Mouse (Mus musculus): ENCODE data around the gene Ccdc146. TPM values are rescaled to one million over a fixed set of nuclear protein-coding genes. Genes with fewer than 3 reads are reported as not detected.

The Ccdc146 gene
- polyA plus RNA-seq, 1 experiment from 2014 or later = 0.23 TPM

- Histone ChIP-seq H3K4me1 (replicated peaks; ENCODE audit: control insufficient read depth, insufficient read depth, low read length) (peaks cover 2% of the 10 kb centered on the region; the same call in 1 of the 2 replicates), H3K36me3 (ENCODE audit: control insufficient read depth, insufficient read depth) (no peaks in the 10 kb centered on the region), H3K9ac (replicated peaks; ENCODE audit: low read depth, low read length) (no peak overlapping the region), H3K27ac (ENCODE audit: low read length) (no peak overlapping the region), H3K9me3 (ENCODE audit: control insufficient read depth, low read length) (no peaks in the 10 kb centered on the region), H3K4me3 (replicated peaks; ENCODE audit: low read length) (no peak overlapping the region), H3K27me3 (replicated peaks; ENCODE audit: control insufficient read depth, insufficient read depth, low read length) (no peaks in the 10 kb centered on the region), H3K4me2 (ENCODE audit: low read length) (no peak overlapping the region)
- ATAC-seq = no peak
- WGBS = 36% methylated on average over 12 of the region's 13 CpGs
These were observed 32.7 kb downstream of the Ccdc146 start for GRCm38 (mm10) chr5:21391616-21392384.

GRCm38 (mm10) chr5:21388855-21389254 lies 35.6 kb downstream of the Ccdc146 start:
- no peaks in the 10 kb centered on the region; the same call in 1 of the 2 replicates for H3K4me1 ChIP-seq (replicated peaks; ENCODE audit: control insufficient read depth, insufficient read depth, low read length)
- ATAC-seq = no peak
- WGBS = 91% methylated on average over 4 of the region's 4 CpGs
- H3K9ac ChIP-seq (replicated peaks; ENCODE audit: low read depth, low read length) = no peak overlapping the region
- H3K9me3 ChIP-seq (ENCODE audit: control insufficient read depth, low read length) = no peaks in the 10 kb centered on the region
- no peaks in the 10 kb centered on the region for H3K27me3 ChIP-seq (replicated peaks; ENCODE audit: control insufficient read depth, insufficient read depth, low read length)
- no peak overlapping the region for H3K4me2 ChIP-seq (ENCODE audit: low read length)
- H3K4me3 ChIP-seq (replicated peaks; ENCODE audit: low read length) = no peak overlapping the region
- H3K27ac ChIP-seq (ENCODE audit: low read length) = no peak overlapping the region
- H3K36me3 ChIP-seq (ENCODE audit: control insufficient read depth, insufficient read depth) = no peaks in the 10 kb centered on the region

GRCm38 (mm10) chr5:21387340-21387739 lies 37.1 kb downstream of the Ccdc146 start:
- H3K4me2 ChIP-seq (ENCODE audit: low read length) = no peak overlapping the region
- no peak overlapping the region for H3K9ac ChIP-seq (replicated peaks; ENCODE audit: low read depth, low read length)
- H3K27ac ChIP-seq (ENCODE audit: low read length) = no peak overlapping the region
- no peak overlapping the region for H3K4me3 ChIP-seq (replicated peaks; ENCODE audit: low read length)
- H3K4me1 ChIP-seq (replicated peaks; ENCODE audit: control insufficient read depth, insufficient read depth, low read length) = no peaks in the 10 kb centered on the region; the same call in 1 of the 2 replicates
- H3K27me3 ChIP-seq (replicated peaks; ENCODE audit: control insufficient read depth, insufficient read depth, low read length) = no peaks in the 10 kb centered on the region
- H3K36me3 ChIP-seq (ENCODE audit: control insufficient read depth, insufficient read depth) = no peaks in the 10 kb centered on the region
- no peak for ATAC-seq
- no peaks in the 10 kb centered on the region for H3K9me3 ChIP-seq (ENCODE audit: control insufficient read depth, low read length)

GRCm38 (mm10) chr5:21386432-21386831 lies 38.0 kb downstream of the Ccdc146 start:
- Histone ChIP-seq H3K9ac (replicated peaks; ENCODE audit: low read depth, low read length) (no peak overlapping the region), H3K4me2 (ENCODE audit: low read length) (no peak overlapping the region), H3K36me3 (ENCODE audit: control insufficient read depth, insufficient read depth) (no peaks in the 10 kb centered on the region), H3K4me3 (replicated peaks; ENCODE audit: low read length) (no peak overlapping the region), H3K27me3 (replicated peaks; ENCODE audit: control insufficient read depth, insufficient read depth, low read length) (no peaks in the 10 kb centered on the region), H3K27ac (ENCODE audit: low read length) (no peak overlapping the region), H3K4me1 (replicated peaks; ENCODE audit: control insufficient read depth, insufficient read depth, low read length) (no peaks in the 10 kb centered on the region), H3K9me3 (ENCODE audit: control insufficient read depth, low read length) (no peaks in the 10 kb centered on the region)
- 95% methylated on average over 4 of the region's 4 CpGs for WGBS
- ATAC-seq = no peak

GRCm38 (mm10) chr5:21384976-21385375 lies 39.5 kb downstream of the Ccdc146 start:
- Histone ChIP-seq H3K9ac (replicated peaks; ENCODE audit: low read depth, low read length) (no peak overlapping the region), H3K4me3 (replicated peaks; ENCODE audit: low read length) (no peak overlapping the region), H3K4me1 (replicated peaks; ENCODE audit: control insufficient read depth, insufficient read depth, low read length) (no peaks in the 10 kb centered on the region), H3K9me3 (ENCODE audit: control insufficient read depth, low read length) (no peaks in the 10 kb centered on the region), H3K27me3 (replicated peaks; ENCODE audit: control insufficient read depth, insufficient read depth, low read length) (no peaks in the 10 kb centered on the region), H3K4me2 (ENCODE audit: low read length) (no peak overlapping the region), H3K27ac (ENCODE audit: low read length) (no peak overlapping the region), H3K36me3 (ENCODE audit: control insufficient read depth, insufficient read depth) (no peaks in the 10 kb centered on the region)
- WGBS = 91% methylated on average over 9 of the region's 9 CpGs
- ATAC-seq = no peak

GRCm38 (mm10) chr5:21384252-21384960 lies 40.1 kb downstream of the Ccdc146 start:
- H3K4me2 ChIP-seq (ENCODE audit: low read length) = no peak overlapping the region
- no peaks in the 10 kb centered on the region for H3K36me3 ChIP-seq (ENCODE audit: control insufficient read depth, insufficient read depth)
- no peaks in the 10 kb centered on the region for H3K4me1 ChIP-seq (replicated peaks; ENCODE audit: control insufficient read depth, insufficient read depth, low read length)
- WGBS = 82% methylated on average over 13 of the region's 13 CpGs
- no peaks in the 10 kb centered on the region for H3K27me3 ChIP-seq (replicated peaks; ENCODE audit: control insufficient read depth, insufficient read depth, low read length)
- ATAC-seq = no peak
- no peak overlapping the region for H3K4me3 ChIP-seq (replicated peaks; ENCODE audit: low read length)
- no peak overlapping the region for H3K9ac ChIP-seq (replicated peaks; ENCODE audit: low read depth, low read length)
- H3K9me3 ChIP-seq (ENCODE audit: control insufficient read depth, low read length) = no peaks in the 10 kb centered on the region
- H3K27ac ChIP-seq (ENCODE audit: low read length) = no peak overlapping the region

- WGBS = 54% methylated on average over 14 of the region's 14 CpGs
- no peak for ATAC-seq
- H3K4me1 ChIP-seq (replicated peaks; ENCODE audit: control insufficient read depth, insufficient read depth, low read length) = no peaks in the 10 kb centered on the region
- no peak overlapping the region for H3K27ac ChIP-seq (ENCODE audit: low read length)
- H3K4me3 ChIP-seq (replicated peaks; ENCODE audit: low read length) = no peak overlapping the region
- H3K9me3 ChIP-seq (ENCODE audit: control insufficient read depth, low read length) = no peaks in the 10 kb centered on the region
- no peak overlapping the region for H3K4me2 ChIP-seq (ENCODE audit: low read length)
- no peaks in the 10 kb centered on the region for H3K36me3 ChIP-seq (ENCODE audit: control insufficient read depth, insufficient read depth)
- no peak overlapping the region for H3K9ac ChIP-seq (replicated peaks; ENCODE audit: low read depth, low read length)
- H3K27me3 ChIP-seq (replicated peaks; ENCODE audit: control insufficient read depth, insufficient read depth, low read length) = no peaks in the 10 kb centered on the region
These were observed 40.9 kb downstream of the Ccdc146 start for GRCm38 (mm10) chr5:21383392-21384251.

GRCm38 (mm10) chr5:21382678-21383077 lies 41.8 kb downstream of the Ccdc146 start:
- no peak for ATAC-seq
- 70% methylated on average over 6 of the region's 6 CpGs for WGBS
- H3K9ac ChIP-seq (replicated peaks; ENCODE audit: low read depth, low read length) = no peak overlapping the region

GRCm38 (mm10) chr5:21381986-21382385 lies 42.5 kb downstream of the Ccdc146 start:
- Histone ChIP-seq H3K9ac (replicated peaks; ENCODE audit: low read depth, low read length) (no peak overlapping the region), H3K4me3 (replicated peaks; ENCODE audit: low read length) (no peak overlapping the region), H3K4me2 (ENCODE audit: low read length) (no peak overlapping the region), H3K27ac (ENCODE audit: low read length) (no peak overlapping the region), H3K4me1 (replicated peaks; ENCODE audit: control insufficient read depth, insufficient read depth, low read length) (no peaks in the 10 kb centered on the region), H3K36me3 (ENCODE audit: control insufficient read depth, insufficient read depth) (no peaks in the 10 kb centered on the region), H3K9me3 (ENCODE audit: control insufficient read depth, low read length) (no peaks in the 10 kb centered on the region), H3K27me3 (replicated peaks; ENCODE audit: control insufficient read depth, insufficient read depth, low read length) (no peaks in the 10 kb centered on the region)
- no peak for ATAC-seq
- WGBS = 79% methylated on average over 6 of the region's 6 CpGs

More at GRCm38 (mm10) chr5:21382678-21383077, 41.8 kb downstream of the Ccdc146 start:
- H3K4me1 ChIP-seq (replicated peaks; ENCODE audit: control insufficient read depth, insufficient read depth, low read length) = no peaks in the 10 kb centered on the region
- no peaks in the 10 kb centered on the region for H3K27me3 ChIP-seq (replicated peaks; ENCODE audit: control insufficient read depth, insufficient read depth, low read length)
- no peaks in the 10 kb centered on the region for H3K36me3 ChIP-seq (ENCODE audit: control insufficient read depth, insufficient read depth)
- H3K27ac ChIP-seq (ENCODE audit: low read length) = no peak overlapping the region
- no peaks in the 10 kb centered on the region for H3K9me3 ChIP-seq (ENCODE audit: control insufficient read depth, low read length)
- H3K4me2 ChIP-seq (ENCODE audit: low read length) = no peak overlapping the region
- H3K4me3 ChIP-seq (replicated peaks; ENCODE audit: low read length) = no peak overlapping the region

Measured in forebrain, embryonic 16.5 days (tissue).